Mouse (Mus musculus): ENCODE measurements around the gene Gpatch2l.

Gene Gpatch2l

GRCm38 (mm10) chr12:86241604-86242536, at the start of gene Gpatch2l:
Gene Gpatch2l (plus strand): TSS chr12:86241858.
- WGBS: under 1% methylated on average over 57 of the region's 58 CpGs

- 46% methylated on average over 15 of the region's 15 CpGs for WGBS
These were observed 49.6 kb upstream of the Gpatch2l start for GRCm38 (mm10) chr12:86192036-86192449.

DNA sequence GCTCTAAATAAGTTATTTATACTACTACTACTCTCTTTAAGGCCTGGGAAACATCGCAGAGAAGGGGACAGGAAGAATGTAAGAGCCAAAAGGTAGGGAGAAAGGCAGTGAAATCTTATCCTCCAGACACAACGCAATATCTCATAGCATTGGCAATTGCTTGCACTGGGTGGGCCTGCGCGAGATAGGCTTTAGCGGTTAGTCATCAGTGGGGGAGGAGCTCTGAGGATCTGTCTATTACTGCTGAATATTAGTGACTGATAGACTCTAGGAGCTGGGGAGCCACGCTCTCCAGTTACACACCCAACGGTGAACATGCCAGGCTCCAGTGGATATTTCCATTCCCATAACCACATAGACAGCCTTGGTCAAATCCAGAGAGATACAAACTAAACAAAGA, 44.7 kb upstream of the Gpatch2l start:
- WGBS: 95% methylated on average over 7 of the region's 7 CpGs

DNA sequence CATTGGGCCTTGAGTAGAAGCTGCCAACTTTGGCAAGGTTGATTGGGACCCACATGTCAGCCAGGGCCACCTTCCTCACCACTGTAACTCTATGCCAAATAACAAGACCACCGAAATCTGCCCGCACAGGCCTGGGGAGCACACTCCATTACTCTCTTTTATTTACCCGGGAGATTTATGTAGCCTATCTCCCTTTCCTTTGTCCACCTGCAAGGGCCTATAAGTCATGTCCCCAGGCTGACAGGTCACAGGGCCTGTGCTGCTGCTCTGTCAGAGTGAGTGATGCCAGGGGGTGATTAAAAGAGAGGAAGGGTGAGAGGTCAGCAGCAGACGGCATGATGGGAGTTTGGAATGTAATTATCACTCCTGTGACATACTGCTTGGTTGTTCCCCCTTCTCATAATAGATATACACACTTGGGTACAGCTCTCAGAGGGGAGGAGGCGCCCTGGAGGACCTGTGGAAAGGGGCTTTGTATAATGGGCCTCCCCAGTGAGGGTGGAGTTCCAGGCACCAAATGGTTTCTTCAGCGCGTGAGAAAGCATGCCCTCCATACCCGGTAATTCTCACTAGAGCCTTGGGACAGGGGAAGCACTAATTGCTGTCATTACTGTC, 38.1 kb upstream of the Gpatch2l start:
- WGBS: 89% methylated on average over 8 of the region's 8 CpGs

- 7% methylated on average over 19 of the region's 19 CpGs for WGBS
These were observed 30.5 kb upstream of the Gpatch2l start for GRCm38 (mm10) chr12:86211099-86211520.

- 65% methylated on average over 15 of the region's 15 CpGs for WGBS
These were observed 28.8 kb upstream of the Gpatch2l start for GRCm38 (mm10) chr12:86212693-86213470.

GRCm38 (mm10) chr12:86214201-86214600, 27.5 kb upstream of the Gpatch2l start:
- WGBS: 16% methylated on average over 24 of the region's 24 CpGs

DNA sequence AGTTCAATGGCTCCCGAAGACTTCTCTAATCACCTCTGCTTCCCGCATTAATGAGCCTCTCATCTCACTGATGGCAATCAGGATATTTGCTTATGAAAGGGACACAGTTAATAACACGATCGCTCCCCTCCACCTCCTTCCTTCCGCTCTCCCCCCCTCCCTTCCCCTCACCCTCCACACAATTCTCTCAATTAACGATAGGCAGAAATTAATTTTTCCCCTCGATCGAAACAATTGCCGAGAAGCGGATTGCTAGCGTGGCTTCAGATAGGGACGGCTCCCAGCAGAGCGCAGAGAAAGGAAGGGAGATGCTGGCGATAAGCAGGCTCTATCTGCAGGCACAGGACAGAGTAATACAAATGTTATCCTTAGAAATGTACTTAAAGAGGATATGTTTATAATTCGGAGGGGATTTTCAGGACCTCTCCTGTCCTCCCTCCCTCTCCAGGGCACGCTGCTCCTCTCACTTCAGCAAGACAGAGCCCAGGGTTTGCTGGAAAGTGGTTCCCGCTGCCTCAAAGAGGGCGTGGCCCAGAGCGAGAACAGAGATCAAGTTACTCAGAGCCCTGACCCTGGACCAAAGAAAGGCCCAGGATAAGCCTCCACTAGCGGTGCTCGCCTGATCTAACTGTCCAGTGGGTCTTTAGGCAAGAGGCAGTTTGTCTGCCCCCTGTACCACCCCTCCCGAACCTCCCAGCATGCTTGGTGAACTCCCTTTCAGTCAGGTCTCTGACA, 24.8 kb upstream of the Gpatch2l start:
- 7% methylated on average over 22 of the region's 22 CpGs for WGBS

- WGBS: 8% methylated on average over 38 of the region's 38 CpGs
These were observed 21.2 kb upstream of the Gpatch2l start for GRCm38 (mm10) chr12:86220200-86221021.

- 50% methylated on average over 16 of the region's 16 CpGs for WGBS
These were observed 20.5 kb upstream of the Gpatch2l start for GRCm38 (mm10) chr12:86221074-86221703.

GRCm38 (mm10) chr12:86234295-86234694, 7.4 kb upstream of the Gpatch2l start:
- 71% methylated on average over 4 of the region's 4 CpGs for WGBS

DNA sequence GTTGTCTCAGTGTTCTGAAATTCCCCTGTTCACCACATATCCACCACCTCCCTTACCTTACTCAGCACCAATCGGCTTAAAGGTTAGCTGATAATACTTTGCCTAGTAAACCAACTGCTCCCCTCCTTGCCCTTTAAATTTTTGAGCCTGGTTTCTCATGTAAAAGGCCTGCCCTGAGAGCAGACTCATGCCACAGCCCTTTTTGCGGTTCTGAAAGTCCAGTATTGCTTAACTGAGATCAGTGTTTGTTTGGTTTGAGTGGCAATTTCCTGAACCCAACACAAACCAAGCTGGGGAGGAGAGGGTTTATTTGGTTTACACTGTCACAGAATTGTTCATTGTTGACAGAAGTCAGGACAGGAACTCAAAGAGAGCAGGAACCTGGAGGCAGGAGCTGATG, 2.9 kb upstream of the Gpatch2l start:
- WGBS: 82% methylated on average over 2 of the region's 2 CpGs

DNA sequence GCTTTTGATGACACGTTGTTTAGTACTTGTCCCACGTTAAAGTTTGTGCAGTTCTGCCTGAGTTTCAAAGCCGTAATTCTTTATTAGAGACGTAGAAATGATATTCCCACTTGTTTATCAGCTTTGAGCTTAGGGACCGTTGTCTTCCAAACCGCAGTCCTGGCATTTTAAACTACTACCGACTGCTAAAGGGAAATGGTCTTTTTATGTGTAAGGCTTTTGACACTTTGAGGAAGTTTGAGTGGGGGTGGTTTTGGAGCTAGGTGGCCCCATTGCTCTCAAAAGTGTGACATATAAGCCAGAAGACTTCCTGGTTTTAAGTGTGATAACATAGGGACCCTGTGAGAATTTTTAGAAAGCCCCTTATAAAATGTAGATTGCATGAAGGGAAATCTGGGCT, 905 bp downstream of the Gpatch2l start:
- WGBS: 5% methylated on average over 7 of the region's 7 CpGs

DNA sequence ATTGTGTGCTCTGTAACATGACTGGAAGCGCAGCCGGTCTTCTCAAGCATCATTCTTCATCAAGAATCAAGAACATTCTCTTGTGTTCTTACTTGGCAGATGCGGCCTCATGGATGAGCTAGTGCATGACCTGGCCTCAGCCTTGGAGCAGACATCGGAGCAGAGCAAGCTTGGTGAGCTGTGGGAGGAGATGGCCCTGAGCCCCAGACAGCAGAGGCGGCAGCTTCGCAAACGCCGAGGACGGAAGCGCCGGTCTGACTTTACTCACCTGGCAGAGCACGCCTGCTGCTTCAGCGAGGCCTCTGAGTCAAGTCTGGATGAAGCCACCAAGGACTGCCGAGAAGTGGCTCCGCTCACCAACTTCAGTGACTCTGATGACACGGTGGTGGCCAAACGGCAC, 2.3 kb downstream of the Gpatch2l start:
- WGBS: 77% methylated on average over 17 of the region's 17 CpGs

GRCm38 (mm10) chr12:86250183-86250582, 8.5 kb downstream of the Gpatch2l start:
- 84% methylated on average over 4 of the region's 4 CpGs for WGBS

DNA sequence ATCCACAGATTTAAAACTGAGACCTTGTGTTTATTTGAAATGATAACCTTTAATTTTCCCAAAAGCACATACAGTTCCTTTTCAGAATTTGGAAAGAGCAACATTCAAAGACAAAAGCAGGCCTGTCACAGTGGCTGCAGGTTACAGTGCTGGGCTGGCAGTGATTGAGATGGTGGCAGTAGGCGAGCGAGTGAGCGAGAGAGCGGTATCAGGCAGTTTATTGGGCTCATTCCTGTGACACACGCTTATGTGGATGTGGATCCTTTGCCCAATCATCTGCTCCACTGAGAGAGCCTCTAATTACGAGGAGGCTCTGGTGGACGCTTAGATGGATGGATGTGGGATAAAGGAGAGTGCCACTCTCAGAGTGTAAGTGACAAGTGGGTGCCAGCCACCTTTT, 13.3 kb downstream of the Gpatch2l start:
- WGBS: 80% methylated on average over 7 of the region's 7 CpGs

GRCm38 (mm10) chr12:86271626-86272025, 30.0 kb downstream of the Gpatch2l start:
- 72% methylated on average over 9 of the region's 9 CpGs for WGBS

GRCm38 (mm10) chr12:86274246-86274645, 32.6 kb downstream of the Gpatch2l start:
- WGBS: 65% methylated on average over 2 of the region's 2 CpGs

DNA sequence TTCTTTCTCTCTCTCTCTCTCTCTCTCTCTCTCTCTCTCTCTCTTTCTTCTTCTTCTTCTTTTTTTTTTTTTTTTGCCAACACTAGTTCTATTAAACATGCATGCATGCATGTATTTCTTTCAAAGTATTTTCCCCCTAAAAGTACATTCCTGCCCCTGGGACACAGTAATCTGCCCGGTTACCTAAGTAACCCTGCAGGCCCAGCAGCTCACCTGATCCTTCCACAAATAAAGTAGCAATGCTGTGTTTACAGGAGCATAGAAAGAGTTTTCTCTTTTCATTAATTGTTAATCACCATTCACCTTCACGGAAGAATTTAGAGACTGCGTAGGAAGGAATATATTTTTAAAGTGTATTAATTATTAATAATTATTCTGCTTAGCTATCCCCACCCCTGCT, 34.1 kb downstream of the Gpatch2l start:
- WGBS: 83% methylated on average over 3 of the region's 3 CpGs

GRCm38 (mm10) chr12:86276463-86276862, 34.8 kb downstream of the Gpatch2l start:
- WGBS: 78% methylated on average over 2 of the region's 2 CpGs
